Mouse (Mus musculus) stomach, postnatal 0 days (tissue): ENCODE measurements at regions not wholly inside any gene's neighbourhood (a gene's known extent, or its start where the extent isn't known, plus 50 kb on each side); places are given as distances from the start of the nearest gene placed in this dataset.

Source experiments
- CTCF ChIP-seq: IDR thresholded peaks from 2 replicates; pipeline ENCODE4 v1.5.1; 2016; ENCODE audit warnings: antibody characterized with exemption, low read depth, mild to moderate bottlenecking, moderate library complexity
- EP300 ChIP-seq: optimal IDR thresholded peaks from 2 replicates; pipeline ENCODE3; 2016; ENCODE audit warnings: antibody characterized with exemption

GRCm38 (mm10) chr3:33508277-33508676 lies 291.4 kb upstream of the Ttc14 start:
- TF ChIP-seq CTCF (no peak), EP300 (no peak)
